Mouse (Mus musculus): ENCODE results near the gene Smurf2.
A peak's percentile ranks its signal among the peaks of the same experiment; 100 is the strongest.

GRCm38 (mm10) chr11:106788775-106789459, 131.6 kb downstream of the Smurf2 start, which contains the start of the genes Ddx5 and Cep95:
- peak; percentile 66 for TF ChIP-seq CTCF (IDR thresholded peaks at IDR 0.05)
- TF ChIP-seq EP300 (IDR thresholded peaks at IDR 0.05), result no peak; the same call in 1 of the 2 replicates

Measured in lung, postnatal 0 days (tissue).